Mouse (Mus musculus) intestine, embryonic 15.5 days (tissue): ENCODE measurements around the gene Six3. TPM values are rescaled to one million over a fixed set of nuclear protein-coding genes. Genes with fewer than 3 reads are reported as not detected.

Source experiments
- ATAC-seq: fragments of 200-750 bp; cut with Nextera tagmentation; 2 replicates; pipeline ENCODE4 v1.8.0; 2017; ENCODE audit warnings: moderate TSS enrichment, moderate library complexity
- H3K27ac ChIP-seq: fragments of 300-500 bp; sonication (generic); 2 replicates; pipeline ENCODE4 v1.5.1; 2015; ENCODE audit warnings: mild to moderate bottlenecking, inconsistent platforms
- H3K27me3 ChIP-seq: fragments of 300-500 bp; sonication (generic); replicated peaks from 2 replicates; pipeline ENCODE4 v1.6.1; 2015; ENCODE audit warnings: inconsistent platforms
- H3K36me3 ChIP-seq: fragments of 300-500 bp; sonication (generic); 2 replicates; pipeline ENCODE4 v1.6.1; 2015; ENCODE audit warnings: inconsistent platforms
- H3K4me1 ChIP-seq: fragments of 300-500 bp; sonication (generic); replicated peaks from 2 replicates; pipeline ENCODE4 v1.6.1; 2015; ENCODE audit warnings: inconsistent platforms
- H3K4me2 ChIP-seq: fragments of 300-500 bp; sonication (generic); replicated peaks from 2 replicates; pipeline ENCODE4 v1.6.1; 2015; ENCODE audit warnings: mild to moderate bottlenecking, inconsistent platforms
- H3K4me3 ChIP-seq: fragments of 300-500 bp; sonication (generic); replicated peaks from 2 replicates; pipeline ENCODE4 v1.5.1; 2015; ENCODE audit warnings: inconsistent platforms
- H3K9ac ChIP-seq: fragments of 300-500 bp; sonication (generic); 2 replicates; pipeline ENCODE4 v1.6.1; 2015; ENCODE audit warnings: inconsistent platforms
- H3K9me3 ChIP-seq: fragments of 300-500 bp; sonication (generic); 2 replicates; pipeline ENCODE4 v1.6.1; 2016; ENCODE audit warnings: inconsistent platforms
- WGBS: fragments of 180-500 bp; shearing (Covaris S2); methylation state at CpG from one replicate; pipeline ENCODE4 v1.1.7; 2015; 5-methylcytosine and 5-hydroxymethylcytosine counted together
- polyA plus RNA-seq: library from polyadenylated mRNA; unstranded; fragments of >200 nt; fragmentation: Nextera tagmentation; extraction: Ambion mirVana; gene quantifications from 2 replicates; pipeline ENCODE4 v1.2.1, GENCODE M21; 2015

Gene Six3
- polyA plus RNA-seq, 1 experiment from 2014 or later = not detected

DNA sequence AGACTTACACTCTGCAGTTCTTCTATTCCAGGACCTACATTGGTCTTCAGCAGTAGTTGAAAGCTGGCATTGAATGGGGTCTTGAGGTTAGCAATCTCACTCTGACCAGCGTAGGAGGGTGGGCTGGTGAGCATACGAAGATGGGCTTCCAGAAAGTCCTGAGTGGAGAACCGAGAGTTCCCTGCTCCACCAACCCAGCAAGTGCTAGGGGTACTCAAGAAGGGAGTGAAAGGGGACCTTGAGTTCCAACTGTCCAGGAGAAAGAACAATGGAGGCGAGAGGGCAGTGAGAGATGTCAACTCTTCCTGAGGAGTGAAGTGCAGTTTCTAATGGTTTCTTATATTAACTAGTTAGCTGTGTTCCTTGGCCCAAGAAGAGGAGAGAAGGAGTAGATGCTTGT is 2.2 kb downstream of the Six3 start:
- Histone ChIP-seq H3K4me3 (no peak overlapping the region), H3K36me3 (no peaks in the 10 kb centered on the region), H3K4me1 (peaks cover 7% of the 10 kb centered on the region; the same call in 1 of the 2 replicates), H3K9me3 (no peaks in the 10 kb centered on the region), H3K27me3 (peaks cover 98% of the 10 kb centered on the region), H3K27ac (no peak overlapping the region), H3K9ac (no peak overlapping the region), H3K4me2 (no peak overlapping the region)
- ATAC-seq = no peak
- 2% methylated on average over 4 of the region's 4 CpGs for WGBS

DNA sequence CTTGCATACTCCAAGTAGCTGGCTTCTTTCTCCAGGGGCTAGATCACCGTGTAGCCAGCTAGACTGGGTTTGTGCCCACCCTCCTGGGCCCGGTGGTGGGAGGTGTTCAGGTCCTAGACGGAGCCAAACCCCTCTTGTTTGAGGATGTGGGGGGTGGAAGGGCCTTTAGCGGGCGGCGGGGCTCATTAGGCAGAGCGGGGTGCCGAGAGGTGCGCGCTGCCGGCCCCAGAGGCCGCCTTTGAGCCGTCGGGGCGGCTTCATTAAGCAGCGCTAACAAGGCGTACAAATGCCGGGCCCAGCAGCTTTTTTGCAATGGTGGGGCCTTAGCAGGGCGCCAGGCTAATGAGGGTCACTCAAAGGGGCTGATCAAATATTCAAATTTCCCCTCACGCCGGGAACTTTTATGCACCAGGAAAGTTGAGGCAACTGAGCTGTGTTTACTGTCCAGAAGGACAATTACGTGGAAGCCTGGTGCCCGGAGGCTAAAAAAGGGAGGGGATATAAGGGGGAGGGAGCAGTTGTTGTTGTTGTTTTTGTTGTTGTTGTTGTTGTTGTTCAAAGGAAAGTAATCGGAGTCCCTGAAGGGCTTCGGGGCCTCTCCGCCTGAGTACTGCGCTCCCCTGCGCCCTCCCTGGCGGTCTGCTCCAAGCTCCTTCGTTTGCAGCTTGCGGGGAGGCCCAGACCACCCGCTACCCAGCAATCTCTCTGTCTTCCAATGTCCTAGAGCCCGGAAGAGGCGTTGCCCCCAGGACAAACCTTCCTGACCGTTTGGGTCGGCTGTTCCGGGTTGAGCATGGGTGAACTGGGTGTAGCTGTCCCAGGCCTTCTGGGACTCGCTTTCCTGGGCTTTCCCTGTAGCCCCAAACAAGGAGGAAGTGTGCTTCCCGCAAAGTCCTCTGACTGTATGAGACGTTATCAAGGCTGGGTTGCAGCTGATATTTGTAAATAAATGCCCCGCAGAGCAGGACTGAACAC is 3.4 kb downstream of the Six3 start:
- ATAC-seq = no peak
- peaks cover 99% of the 10 kb centered on the region for H3K27me3 ChIP-seq
- H3K36me3 ChIP-seq = no peaks in the 10 kb centered on the region
- no peak overlapping the region for H3K4me2 ChIP-seq
- H3K4me3 ChIP-seq = no peak overlapping the region
- no peak overlapping the region for H3K9ac ChIP-seq
- peaks cover 16% of the 10 kb centered on the region for H3K4me1 ChIP-seq
- 1% methylated on average over 41 of the region's 41 CpGs for WGBS
- no peaks in the 10 kb centered on the region for H3K9me3 ChIP-seq
- no peak overlapping the region for H3K27ac ChIP-seq

GRCm38 (mm10) chr17:85617566-85618358 is 4.4 kb downstream of the Six3 start:
- ATAC-seq = peak; percentile 27; the same call in 1 of the 2 replicates
- peaks cover 99% of the 10 kb centered on the region for H3K27me3 ChIP-seq
- no peak overlapping the region for H3K9ac ChIP-seq
- peak overlapping the region; percentile 24 for H3K4me3 ChIP-seq
- H3K4me2 ChIP-seq = peak overlapping the region; percentile 52
- no peaks in the 10 kb centered on the region for H3K9me3 ChIP-seq
- WGBS = under 1% methylated on average over 36 of the region's 36 CpGs
- no peak overlapping the region for H3K27ac ChIP-seq
- peaks cover 17% of the 10 kb centered on the region for H3K4me1 ChIP-seq
- no peaks in the 10 kb centered on the region for H3K36me3 ChIP-seq

DNA sequence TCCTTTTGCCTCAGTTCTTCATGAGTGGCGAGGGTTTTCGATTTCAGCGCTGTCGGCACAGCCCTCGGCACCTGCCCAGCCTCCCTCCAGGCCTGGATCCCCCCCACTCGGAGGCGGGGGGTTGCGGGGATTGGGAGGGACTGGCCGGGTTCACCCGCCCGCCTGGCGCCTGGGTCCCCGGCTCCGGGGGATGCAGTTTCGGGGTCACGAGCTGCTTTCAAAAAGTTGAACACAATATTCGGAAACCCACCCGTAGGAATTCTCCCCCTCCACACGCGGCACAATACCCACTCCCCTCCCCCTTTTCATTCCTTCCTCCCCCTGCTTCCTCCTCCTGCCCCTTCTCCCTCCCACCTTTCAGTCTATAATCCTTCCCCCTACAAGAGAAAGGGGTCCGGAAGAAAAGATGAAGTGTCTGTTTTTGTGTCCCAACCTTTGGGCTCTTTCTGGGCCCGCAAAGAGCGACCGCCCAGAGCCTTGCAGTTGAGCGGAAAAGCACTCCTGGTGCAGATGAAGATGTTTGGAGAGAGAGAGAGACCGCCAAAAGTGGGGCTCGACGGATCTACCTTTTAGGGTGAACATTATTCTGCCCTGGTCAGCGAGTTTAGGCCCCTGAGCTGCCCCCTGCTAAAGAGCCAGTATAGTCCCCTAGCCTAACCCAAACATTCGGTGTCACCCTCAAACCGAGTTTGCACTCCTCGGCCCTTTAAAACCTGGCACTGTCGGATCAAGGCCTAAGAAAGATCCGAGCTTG is 5.1 kb downstream of the Six3 start:
- Histone ChIP-seq H3K27me3 (peaks cover 99% of the 10 kb centered on the region), H3K9me3 (no peaks in the 10 kb centered on the region), H3K4me3 (peak overlapping the region; percentile 24; the same call in 1 of the 2 replicates), H3K9ac (no peak overlapping the region), H3K4me2 (peak overlapping the region; percentile 52), H3K27ac (no peak overlapping the region), H3K36me3 (no peaks in the 10 kb centered on the region), H3K4me1 (peaks cover 17% of the 10 kb centered on the region)
- no peak for ATAC-seq
- WGBS = under 1% methylated on average over 34 of the region's 34 CpGs

DNA sequence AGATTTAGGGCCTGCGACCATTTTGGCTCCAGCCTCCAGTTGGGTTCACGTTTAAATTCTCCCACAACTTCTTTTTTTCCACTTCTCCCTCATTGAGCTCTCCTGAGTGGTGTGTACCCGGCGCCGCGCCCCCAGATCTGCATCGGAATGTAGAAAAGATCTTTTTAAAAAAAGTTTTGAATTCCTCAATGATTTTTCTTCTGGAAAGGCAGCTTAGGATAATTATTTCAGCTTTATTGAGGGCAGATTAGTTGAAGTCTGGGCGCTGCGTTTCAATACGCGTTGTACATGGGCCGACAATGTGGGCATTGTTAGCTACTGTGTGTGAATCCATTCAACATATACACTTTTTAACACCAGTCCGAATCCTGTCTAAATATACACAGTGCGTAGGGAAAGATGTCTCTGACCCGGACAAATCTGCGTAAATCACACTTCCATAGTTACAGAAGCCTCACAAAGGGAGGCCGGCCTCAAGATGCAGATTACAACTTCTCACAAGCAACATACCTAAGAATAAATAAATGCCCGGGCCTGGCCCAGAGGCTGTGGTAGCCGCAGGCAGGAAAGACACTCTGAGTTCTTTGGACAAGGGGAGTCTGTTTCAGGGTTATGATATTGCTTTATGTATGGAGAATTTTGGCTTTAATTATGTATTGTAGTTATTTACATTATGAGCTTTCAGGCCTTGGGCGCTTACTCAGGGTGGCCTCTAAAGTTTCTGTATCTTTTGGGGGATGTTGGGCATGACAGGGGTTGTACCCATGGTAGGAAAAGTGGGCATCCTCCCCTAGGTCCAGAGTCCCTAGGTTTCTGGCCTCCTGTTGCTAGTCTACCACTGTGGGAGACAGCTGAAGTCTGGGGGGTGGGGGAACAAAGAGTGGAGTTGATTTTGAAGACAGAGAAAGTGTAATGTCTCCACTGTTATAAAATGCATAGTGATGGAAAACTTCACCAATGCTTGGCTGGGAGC is 6.0 kb downstream of the Six3 start:
- Histone ChIP-seq H3K4me3 (no peak overlapping the region), H3K4me1 (peaks cover 17% of the 10 kb centered on the region), H3K27me3 (peaks cover 95% of the 10 kb centered on the region), H3K36me3 (no peaks in the 10 kb centered on the region), H3K9ac (no peak overlapping the region), H3K4me2 (no peak overlapping the region), H3K9me3 (no peaks in the 10 kb centered on the region), H3K27ac (no peak overlapping the region)
- ATAC-seq = no peak
- WGBS = 6% methylated on average over 20 of the region's 20 CpGs

GRCm38 (mm10) chr17:85620086-85620481 is 6.7 kb downstream of the Six3 start:
- H3K27ac ChIP-seq = no peak overlapping the region
- H3K4me3 ChIP-seq = no peak overlapping the region
- no peaks in the 10 kb centered on the region for H3K9me3 ChIP-seq
- no peak overlapping the region for H3K4me2 ChIP-seq
- H3K27me3 ChIP-seq = peaks cover 92% of the 10 kb centered on the region
- no peaks in the 10 kb centered on the region for H3K36me3 ChIP-seq
- H3K9ac ChIP-seq = no peak overlapping the region
- 2% methylated on average over 6 of the region's 6 CpGs for WGBS
- no peak for ATAC-seq
- peaks cover 17% of the 10 kb centered on the region for H3K4me1 ChIP-seq

DNA sequence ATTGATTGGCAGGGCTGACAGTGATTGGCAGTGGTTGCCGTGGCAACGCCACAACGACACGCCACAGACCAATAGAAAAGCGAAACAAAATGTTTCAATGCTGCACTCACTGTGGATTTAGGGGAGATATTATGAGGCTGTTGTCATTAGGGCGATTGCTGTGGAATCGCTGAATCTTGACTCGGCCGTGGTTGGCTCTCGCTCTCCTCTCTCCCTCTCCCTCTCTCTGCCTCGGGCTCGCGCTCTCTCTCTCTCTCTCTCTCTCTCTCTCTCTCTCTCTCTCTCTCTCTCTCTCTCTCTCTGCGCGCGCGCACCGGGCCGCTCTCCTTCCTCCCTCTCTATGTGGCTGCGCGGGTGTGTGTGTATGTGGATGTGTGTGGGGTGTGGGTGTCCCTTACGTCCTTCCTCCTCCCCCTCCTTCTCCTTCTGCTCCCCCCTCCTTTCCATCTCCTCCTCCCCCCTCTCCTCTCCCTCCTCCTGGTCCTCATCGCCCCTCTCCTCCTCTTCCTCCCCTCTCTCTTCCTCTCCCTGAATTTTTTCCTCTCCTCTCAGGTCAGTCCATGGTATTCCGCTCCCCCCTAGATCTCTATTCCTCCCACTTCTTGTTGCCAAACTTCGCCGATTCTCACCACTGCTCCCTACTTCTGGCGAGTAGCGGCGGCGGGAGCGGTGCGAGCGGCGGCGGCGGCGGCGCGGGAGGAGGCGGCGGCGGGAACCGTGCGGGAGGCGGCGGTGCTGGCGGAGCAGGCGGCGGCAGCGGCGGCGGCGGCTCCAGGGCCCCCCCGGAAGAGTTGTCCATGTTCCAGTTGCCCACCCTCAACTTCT is 7.5 kb downstream of the Six3 start:
- Histone ChIP-seq H3K9me3 (no peaks in the 10 kb centered on the region), H3K36me3 (no peaks in the 10 kb centered on the region), H3K9ac (no peak overlapping the region), H3K4me2 (peak overlapping the region; percentile 46), H3K27me3 (peaks cover 92% of the 10 kb centered on the region), H3K4me1 (peaks cover 17% of the 10 kb centered on the region), H3K27ac (no peak overlapping the region), H3K4me3 (peak overlapping the region; percentile 24)
- ATAC-seq = no peak
- WGBS = under 1% methylated on average over 47 of the region's 54 CpGs

GRCm38 (mm10) chr17:85621505-85622310 is 8.3 kb downstream of the Six3 start:
- Histone ChIP-seq H3K36me3 (no peaks in the 10 kb centered on the region), H3K4me2 (peak overlapping the region; percentile 46), H3K4me1 (peaks cover 17% of the 10 kb centered on the region), H3K27me3 (peaks cover 92% of the 10 kb centered on the region), H3K9ac (no peak overlapping the region), H3K4me3 (peak overlapping the region; percentile 24), H3K9me3 (no peaks in the 10 kb centered on the region), H3K27ac (no peak overlapping the region)
- ATAC-seq = no peak
- under 1% methylated on average over 66 of the region's 67 CpGs for WGBS

DNA sequence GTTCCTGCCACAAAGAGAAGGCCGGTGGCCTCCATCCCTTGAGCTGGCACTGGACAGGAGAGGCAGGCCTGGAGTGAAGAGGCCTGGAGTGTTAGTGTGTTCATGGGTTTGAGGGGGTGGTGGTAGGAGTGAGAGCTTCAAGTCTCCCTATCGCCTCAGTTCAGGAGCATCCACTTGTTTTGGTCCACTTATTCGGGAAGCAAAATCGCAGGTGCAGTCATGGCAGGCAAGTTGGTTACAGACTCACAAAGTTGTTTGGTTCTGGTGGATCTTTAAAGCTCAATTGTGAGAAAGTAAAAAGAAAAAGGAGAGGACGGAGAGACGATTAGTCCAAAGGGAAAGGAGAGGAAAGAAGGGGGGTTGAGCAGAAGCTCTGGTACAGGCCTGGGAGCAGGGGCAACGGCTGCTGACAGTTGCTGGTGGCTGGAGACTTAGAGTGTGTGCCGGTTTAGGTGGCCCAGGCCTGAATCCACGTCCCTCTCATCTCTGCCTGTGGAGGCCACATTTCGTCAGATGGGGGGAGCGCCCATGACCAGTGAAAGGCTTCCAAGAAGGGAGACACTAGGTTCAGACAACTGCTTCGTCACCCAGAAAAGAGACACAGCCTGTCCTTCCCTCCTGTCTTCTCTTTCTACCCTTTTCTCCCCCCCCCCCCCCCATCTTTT is 9.2 kb downstream of the Six3 start:
- Histone ChIP-seq H3K36me3 (no peaks in the 10 kb centered on the region), H3K4me1 (peaks cover 17% of the 10 kb centered on the region), H3K9ac (no peak overlapping the region), H3K27me3 (peaks cover 92% of the 10 kb centered on the region), H3K4me2 (no peak overlapping the region), H3K9me3 (no peaks in the 10 kb centered on the region), H3K27ac (no peak overlapping the region), H3K4me3 (no peak overlapping the region)
- no peak for ATAC-seq
- WGBS = 7% methylated on average over 11 of the region's 12 CpGs
